Mouse (Mus musculus): ENCODE measurements around the gene Sf3a1.
A peak's percentile ranks its signal among the peaks of the same experiment; 100 is the strongest.

DNA sequence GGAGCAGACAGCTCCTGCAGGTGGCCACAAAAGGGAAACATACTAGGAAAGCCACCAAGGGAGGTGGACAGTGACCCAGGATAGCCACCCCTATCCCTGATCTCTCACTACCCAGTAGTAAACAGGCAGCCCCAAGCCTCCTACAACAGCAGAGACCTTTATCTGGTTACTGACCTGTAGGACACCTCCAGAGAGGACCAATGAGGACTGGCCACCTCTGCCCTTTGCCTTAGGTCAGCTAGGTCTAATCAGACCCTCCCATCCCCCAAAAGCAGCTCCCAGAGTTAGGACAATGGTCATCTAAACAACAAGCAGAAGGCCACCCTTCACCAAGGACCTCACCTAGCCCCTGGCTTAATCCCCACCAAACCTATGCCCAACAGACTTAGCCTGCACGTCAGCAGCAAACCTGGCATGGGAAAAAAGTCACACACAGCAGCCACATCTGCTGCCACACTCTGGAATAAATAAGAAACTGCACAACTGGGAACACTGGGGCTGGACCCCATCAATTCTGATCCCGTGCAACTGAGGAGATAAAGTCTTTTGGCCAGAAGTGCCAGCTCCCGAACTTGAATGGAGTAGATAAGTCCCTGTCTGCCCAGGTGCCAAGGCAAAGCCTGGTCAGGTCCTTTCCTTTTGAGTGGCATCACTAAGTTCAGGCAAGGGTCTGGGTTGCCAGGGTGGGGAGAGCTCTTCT is 42.6 kb upstream of the Sf3a1 start:
- peak; percentile 25; the same call in 1 of the 2 replicates for TF ChIP-seq CTCF (IDR thresholded peaks at IDR 0.05)
- no peak for TF ChIP-seq EP300 (IDR thresholded peaks at IDR 0.05; ENCODE audit: insufficient read depth, low read depth, low read length)
